Mouse (Mus musculus) left cerebral cortex, postnatal 14 days (tissue): ENCODE results near the gene Wdr74. TPM values are rescaled to one million over a fixed set of nuclear protein-coding genes. Genes with fewer than 3 reads are reported as not detected.
A peak's percentile ranks its signal among the peaks of the same experiment; 100 is the strongest.
"Not testable (repeated sequence)": the region's sequence is repeated elsewhere in the genome, so short reads cannot be mapped to it uniquely, and the experiment has no call there.

ENCODE experiments used
- DNase-seq, 2 experiments: peaks; one replicate each; pipeline ENCODE4 v3.0.0; 2021 to 2022; ENCODE audit warnings: low spot score in 2 of 2, mixed read lengths in 1 of 2
- intact Hi-C: fragments of 180-260 bp; cut with DNase I; formaldehyde crosslinking; loops from one replicate; pipeline ENCODE4 v1.15.1; 2025
- total RNA-seq, 2 experiments: library from RNA; stranded (reverse); gene quantifications; 2 replicates each; pipeline ENCODE4 v1.2.3; 2021

Wdr74 gene
- total RNA-seq, 2 experiments from 2014 or later = 42.3 to 43.9 TPM

GRCm38 (mm10) chr19:8714653-8715481 lies 20.8 kb upstream of the Wdr74 start:
- no peak for DNase-seq
- intact Hi-C loops = no loop called here

- no peak for DNase-seq
- intact Hi-C loops = no loop called here
Measured at GRCm38 (mm10) chr19:8715868-8716766, 19.5 kb upstream of the Wdr74 start.

GRCm38 (mm10) chr19:8716767-8717475 lies 18.7 kb upstream of the Wdr74 start:
- intact Hi-C loops = no loop called here
- DNase-seq = no peak

GRCm38 (mm10) chr19:8718357-8718756 lies 17.3 kb upstream of the Wdr74 start:
- DNase-seq = peak in 1 of 2 experiments; percentile 84
- intact Hi-C loops = no loop called here

GRCm38 (mm10) chr19:8719037-8719436 lies 16.6 kb upstream of the Wdr74 start:
- DNase-seq, intact Hi-C loops: not testable (repeated sequence)

- intact Hi-C loops = no loop called here
Measured at GRCm38 (mm10) chr19:8721378-8721777, 14.2 kb upstream of the Wdr74 start.

GRCm38 (mm10) chr19:8722021-8722420 lies 13.6 kb upstream of the Wdr74 start:
- intact Hi-C loops = no loop called here
- no peak for DNase-seq

More at GRCm38 (mm10) chr19:8721378-8721777, 14.2 kb upstream of the Wdr74 start:
- DNase-seq = no peak

GRCm38 (mm10) chr19:8722559-8722906 lies 13.1 kb upstream of the Wdr74 start:
- no peak for DNase-seq
- intact Hi-C loops = no loop called here

- intact Hi-C loops = no loop called here
Measured at GRCm38 (mm10) chr19:8722907-8723573, 12.6 kb upstream of the Wdr74 start, which contains the start of gene Slc3a2. Gene Slc3a2, minus strand, starts transcription at chr19:8723369.

GRCm38 (mm10) chr19:8723574-8724346 lies 11.9 kb upstream of the Wdr74 start:
- DNase-seq = peak in 1 of 2 experiments; percentile 28
- intact Hi-C loops = no loop called here

More at GRCm38 (mm10) chr19:8722907-8723573, 12.6 kb upstream of the Wdr74 start, which contains the start of gene Slc3a2:
- peak; percentile 97 to 98 for DNase-seq

GRCm38 (mm10) chr19:8724392-8724791 lies 11.2 kb upstream of the Wdr74 start:
- DNase-seq = no peak
- intact Hi-C loops = no loop called here

GRCm38 (mm10) chr19:8725081-8725613 lies 10.5 kb upstream of the Wdr74 start:
- intact Hi-C loops = no loop called here

GRCm38 (mm10) chr19:8726609-8727390 lies 8.8 kb upstream of the Wdr74 start:
- no peak for DNase-seq
- intact Hi-C loops = no loop called here

More at GRCm38 (mm10) chr19:8725081-8725613, 10.5 kb upstream of the Wdr74 start:
- DNase-seq = no peak

- intact Hi-C loops = no loop called here
- no peak for DNase-seq
Measured at GRCm38 (mm10) chr19:8727495-8728114, 8.0 kb upstream of the Wdr74 start.

GRCm38 (mm10) chr19:8728335-8729099 lies 7.1 kb upstream of the Wdr74 start:
- intact Hi-C loops, DNase-seq: not testable (repeated sequence)

GRCm38 (mm10) chr19:8734334-8734733 lies 1.3 kb upstream of the Wdr74 start:
- intact Hi-C loops = no loop called here

More at GRCm38 (mm10) chr19:8734334-8734733, 1.3 kb upstream of the Wdr74 start:
- no peak for DNase-seq
